Mouse (Mus musculus) heart, postnatal 36 days (tissue): ENCODE results near the gene Fryl. TPM values are rescaled to one million over a fixed set of nuclear protein-coding genes. Genes with fewer than 3 reads are reported as not detected.

Experiments
- DNase-seq, 2 experiments: peaks; one replicate each; pipeline ENCODE4 v3.0.0; 2021 to 2022
- intact Hi-C: fragments of 180-260 bp; cut with DNase I; formaldehyde crosslinking; loops from one replicate; pipeline ENCODE4 v1.15.1; 2025
- total RNA-seq, 2 experiments: library from RNA; stranded (reverse); gene quantifications; 2 replicates each; pipeline ENCODE4 v1.2.3; 2021

Fryl gene
- total RNA-seq, 2 experiments from 2014 or later = 37.6 to 45.2 TPM

GRCm38 (mm10) chr5:73171876-73172480 is 84.4 kb downstream of the Fryl start:
- no peak for DNase-seq
- intact Hi-C loops = loop anchor here (5.0 kb wide), 1 partner anchor 35 kb away; no protein-coding TSS in a partner anchor

GRCm38 (mm10) chr5:73171203-73171602 is 85.2 kb downstream of the Fryl start:
- intact Hi-C loops = loop anchor here (5.0 kb wide), 1 partner anchor 34 kb away; no protein-coding TSS in a partner anchor
- DNase-seq = no peak

DNA sequence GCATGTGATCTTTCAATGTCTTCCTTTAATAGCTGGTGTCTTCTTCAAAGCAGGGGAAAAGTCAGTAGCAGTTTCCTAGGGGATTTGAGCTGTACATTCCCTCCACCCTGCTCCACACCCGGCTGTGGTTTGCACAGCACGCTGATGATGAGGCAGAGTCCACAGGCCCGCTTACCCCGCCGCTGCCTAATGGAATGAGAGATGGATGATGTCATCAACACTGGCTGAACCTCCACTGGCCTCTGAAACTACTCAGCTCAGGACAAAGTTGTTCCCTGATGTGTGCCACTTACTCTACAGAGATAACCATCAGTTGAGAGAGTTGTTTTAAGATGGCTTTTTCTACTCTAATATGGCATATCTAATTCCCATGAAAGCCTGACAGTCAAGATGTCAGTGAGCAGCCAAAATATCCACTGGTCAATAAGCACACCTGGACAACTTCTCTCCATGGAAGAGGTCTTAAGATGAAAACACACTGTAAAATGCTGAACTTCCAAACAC is 87.6 kb downstream of the Fryl start:
- peak; percentile 16 to 19 for DNase-seq
- intact Hi-C loops = no loop called here

DNA sequence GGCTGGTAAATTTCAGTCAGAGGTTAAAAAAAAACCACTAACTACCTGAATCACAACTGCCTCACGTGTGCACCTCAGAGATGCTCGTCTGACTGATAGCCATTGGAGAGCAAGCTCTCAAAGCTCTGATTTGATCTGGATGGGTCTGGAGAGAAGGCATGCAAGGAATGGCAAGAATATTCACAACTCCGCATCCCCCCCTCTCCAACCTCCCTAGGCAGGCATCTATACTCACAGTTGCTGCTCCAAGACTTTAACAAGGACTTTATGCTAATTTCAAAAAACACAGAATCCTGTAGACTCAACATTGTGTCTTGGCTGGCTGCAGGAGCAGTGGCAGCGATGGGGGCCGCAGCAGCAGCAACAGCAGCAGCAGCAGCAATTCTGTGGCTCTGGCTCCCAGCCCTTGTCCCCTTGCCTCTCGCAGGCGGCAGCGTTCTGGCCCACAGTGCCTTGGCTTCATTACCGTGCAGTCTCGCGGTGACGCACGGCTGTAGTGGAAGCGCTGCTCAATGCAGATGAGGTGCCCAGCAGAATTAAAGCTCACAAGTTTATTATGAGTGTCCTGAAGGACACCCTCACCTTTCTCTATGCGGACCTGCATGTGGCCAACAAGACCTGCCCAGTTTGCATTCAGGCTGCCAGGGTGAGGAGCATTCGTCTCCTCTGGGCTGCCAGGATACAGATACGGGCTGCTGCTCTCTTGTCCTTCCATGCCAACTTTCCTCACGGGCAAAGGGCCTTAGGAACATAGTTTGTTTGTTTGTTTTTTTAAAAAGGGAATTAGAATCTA is 88.2 kb downstream of the Fryl start:
- intact Hi-C loops = no loop called here
- peak; percentile 17 to 29 for DNase-seq

DNA sequence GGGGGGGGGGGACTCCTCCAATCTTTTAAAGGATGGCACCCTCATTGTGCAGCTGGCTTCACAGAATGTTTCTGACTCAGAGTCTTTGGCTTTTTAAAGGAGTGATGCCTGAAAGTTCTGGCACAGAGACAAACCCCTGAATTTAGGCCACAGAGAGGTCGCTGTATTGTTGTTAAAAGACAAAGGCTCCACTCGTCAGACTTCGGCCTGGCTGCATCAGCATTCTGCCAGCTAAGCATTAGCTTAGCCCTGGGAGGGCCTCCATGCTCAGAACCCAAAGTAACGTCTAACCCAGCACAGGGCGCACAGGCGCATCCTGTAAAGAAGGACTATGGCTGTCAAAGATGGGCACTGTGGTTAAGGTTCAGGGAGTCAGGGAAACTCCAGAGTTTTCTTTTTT is 92.4 kb downstream of the Fryl start:
- intact Hi-C loops = no loop called here
- no peak for DNase-seq

DNA sequence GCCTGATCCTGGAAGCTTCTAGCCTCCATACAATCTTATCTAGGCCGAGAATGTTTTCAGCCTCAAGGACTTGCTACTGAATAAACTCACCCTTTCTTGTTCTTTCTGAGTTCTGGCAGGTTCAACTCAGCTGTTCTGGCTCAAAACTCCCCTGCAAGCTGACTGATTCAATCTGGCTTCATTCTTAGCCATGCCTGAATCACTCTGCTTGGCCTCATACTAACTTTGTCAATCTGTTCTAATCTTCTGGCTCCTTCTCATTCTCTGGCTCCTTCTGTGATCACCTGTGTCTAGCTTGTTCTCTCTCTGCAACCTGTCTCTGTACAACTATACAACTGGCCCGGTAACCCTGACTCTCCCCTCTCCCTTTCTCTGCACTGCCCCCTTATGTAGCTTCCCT is 93.9 kb downstream of the Fryl start:
- no peak for DNase-seq
- intact Hi-C loops = no loop called here

GRCm38 (mm10) chr5:73160440-73160839 is 96.0 kb downstream of the Fryl start:
- intact Hi-C loops = no loop called here
- DNase-seq = no peak

DNA sequence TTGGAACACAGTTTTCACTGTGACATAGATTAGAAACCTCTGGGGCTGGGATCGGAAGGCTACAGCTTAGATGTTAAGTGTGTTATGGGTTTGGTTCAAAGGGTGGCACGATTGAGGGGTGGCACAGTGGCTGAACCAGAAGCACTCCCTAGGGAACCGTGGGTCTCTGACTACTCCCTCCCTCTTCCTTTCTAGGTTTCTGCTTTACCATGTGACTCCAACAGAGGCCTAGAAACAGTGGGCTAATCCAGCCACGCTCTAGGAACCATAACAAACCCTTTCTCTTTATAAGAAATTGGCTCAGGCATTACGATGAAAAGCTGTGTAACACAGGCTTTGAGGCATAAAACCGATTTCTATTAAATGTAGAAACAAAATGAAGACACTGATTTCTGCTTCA is 98.9 kb downstream of the Fryl start:
- DNase-seq = no peak

GRCm38 (mm10) chr5:73157009-73157408 is 99.4 kb downstream of the Fryl start:
- intact Hi-C loops = no loop called here
- no peak for DNase-seq

More for the DNA sequence above, 98.9 kb downstream of the Fryl start:
- intact Hi-C loops = no loop called here

GRCm38 (mm10) chr5:73156226-73156926 is 100.0 kb downstream of the Fryl start:
- intact Hi-C loops = no loop called here
- no peak for DNase-seq

- DNase-seq = no peak
- intact Hi-C loops = no loop called here
Measured at GRCm38 (mm10) chr5:73153802-73154465, 102.5 kb downstream of the Fryl start.

DNA sequence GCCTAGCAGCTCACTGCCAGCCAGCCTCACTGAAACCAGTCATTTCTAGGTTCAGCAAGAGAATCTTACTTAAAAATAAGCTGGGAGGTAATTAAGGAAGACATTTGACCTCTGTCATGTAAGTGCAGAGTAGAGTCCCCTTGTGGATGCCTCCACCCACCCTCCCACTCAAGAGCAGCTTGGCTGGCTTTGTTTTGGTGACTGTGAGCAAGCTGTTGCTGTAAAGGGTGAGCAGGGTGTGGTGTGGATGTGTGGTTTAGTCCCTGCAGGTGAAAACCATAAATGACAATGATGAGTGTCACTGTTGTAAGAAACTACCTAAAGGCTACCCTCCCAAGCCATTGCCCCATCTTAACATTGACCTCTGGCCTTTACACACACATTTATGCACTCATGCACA is 104.2 kb downstream of the Fryl start:
- intact Hi-C loops = no loop called here

GRCm38 (mm10) chr5:73150877-73151445 is 105.5 kb downstream of the Fryl start:
- DNase-seq = peak in 1 of 2 experiments; percentile 20
- intact Hi-C loops = no loop called here

More for the DNA sequence above, 104.2 kb downstream of the Fryl start:
- no peak for DNase-seq

DNA sequence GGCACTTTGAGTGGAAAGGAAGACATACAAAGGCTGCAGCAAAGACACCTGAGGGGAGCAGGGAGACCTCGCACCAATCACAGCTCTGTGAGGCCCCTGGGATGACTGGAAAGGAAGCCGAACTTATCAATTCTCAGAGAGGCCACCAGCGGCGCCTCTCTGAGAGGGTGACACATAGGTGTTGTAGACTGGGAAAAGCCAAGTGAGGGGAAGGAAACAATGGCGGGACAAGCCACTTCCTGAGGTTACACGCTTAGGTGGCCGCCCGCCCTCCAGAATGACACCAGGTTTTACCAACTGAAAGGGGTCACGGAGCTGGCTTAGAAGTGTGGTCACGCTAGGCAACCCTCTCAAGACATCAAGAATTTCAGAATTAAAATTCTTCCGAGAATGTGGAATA is 111.4 kb downstream of the Fryl start:
- intact Hi-C loops = no loop called here
- no peak for DNase-seq

DNA sequence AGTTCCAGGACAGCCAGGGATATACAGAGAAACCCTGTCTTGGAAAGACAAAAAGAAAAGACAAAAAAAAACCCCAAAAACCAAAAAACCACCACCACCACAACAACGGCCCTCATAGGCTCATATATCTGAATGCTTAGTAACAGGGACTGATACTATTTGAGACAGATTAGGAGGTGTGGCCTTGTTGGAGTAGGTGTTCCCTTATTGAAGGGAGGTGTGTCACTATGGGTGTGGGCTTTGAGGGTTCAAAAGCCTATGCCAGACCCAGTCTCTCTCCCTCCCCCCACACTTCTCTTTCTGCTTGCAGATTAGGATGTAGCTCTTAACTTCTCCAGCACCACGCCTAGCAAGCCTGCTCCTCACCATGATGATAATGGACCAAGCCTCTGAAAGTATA is 114.7 kb downstream of the Fryl start:
- intact Hi-C loops = no loop called here
- DNase-seq = no peak

DNA sequence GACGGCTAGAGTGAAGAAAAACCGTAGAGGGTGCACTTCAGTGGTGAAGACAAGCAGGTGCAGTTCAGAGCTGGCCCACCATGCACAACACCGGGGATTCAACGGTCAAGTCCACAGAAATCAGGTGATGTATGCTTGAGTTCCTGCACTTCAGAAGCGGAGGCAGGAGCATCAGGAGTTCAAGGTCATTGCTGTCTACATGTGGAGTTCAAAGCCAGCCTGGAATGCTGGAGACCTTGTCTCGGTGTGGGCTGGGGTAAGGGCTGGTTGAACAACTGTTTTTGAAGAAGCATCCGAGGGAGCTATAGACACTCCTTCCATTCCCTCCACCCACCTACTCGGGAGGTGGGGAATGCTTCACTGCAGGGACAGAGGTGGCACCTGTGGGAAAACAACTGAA is 115.3 kb downstream of the Fryl start:
- intact Hi-C loops = no loop called here
- DNase-seq = no peak

- intact Hi-C loops = loop anchor here (5.0 kb wide), 1 partner anchor 35 kb away; no protein-coding TSS in a partner anchor
Measured at GRCm38 (mm10) chr5:73137561-73137960, 118.9 kb downstream of the Fryl start.

DNA sequence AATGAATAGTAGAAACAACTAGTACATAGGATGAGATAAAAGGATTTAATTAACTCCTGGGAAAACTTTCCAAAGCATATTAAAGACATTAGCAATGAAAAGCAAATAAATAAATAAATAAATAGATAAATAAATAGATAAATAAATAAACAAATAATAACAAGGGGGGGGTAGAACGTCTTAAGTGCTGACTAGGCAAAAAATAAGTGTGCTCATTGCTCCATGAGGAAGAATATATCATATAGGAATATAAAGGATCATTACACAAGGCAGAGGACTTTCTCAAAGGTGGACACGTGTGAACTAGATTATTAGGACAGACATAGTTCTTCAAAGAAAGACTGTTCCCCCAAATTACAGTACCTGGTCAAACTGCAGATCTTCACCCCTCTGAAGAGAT is 120.5 kb downstream of the Fryl start:
- intact Hi-C loops = loop anchor here (2.0 to 5.0 kb wide), 2 partner anchors 36 to 119 kb away; no protein-coding TSS in a partner anchor
- no peak for DNase-seq

More at GRCm38 (mm10) chr5:73137561-73137960, 118.9 kb downstream of the Fryl start:
- no peak for DNase-seq

DNA sequence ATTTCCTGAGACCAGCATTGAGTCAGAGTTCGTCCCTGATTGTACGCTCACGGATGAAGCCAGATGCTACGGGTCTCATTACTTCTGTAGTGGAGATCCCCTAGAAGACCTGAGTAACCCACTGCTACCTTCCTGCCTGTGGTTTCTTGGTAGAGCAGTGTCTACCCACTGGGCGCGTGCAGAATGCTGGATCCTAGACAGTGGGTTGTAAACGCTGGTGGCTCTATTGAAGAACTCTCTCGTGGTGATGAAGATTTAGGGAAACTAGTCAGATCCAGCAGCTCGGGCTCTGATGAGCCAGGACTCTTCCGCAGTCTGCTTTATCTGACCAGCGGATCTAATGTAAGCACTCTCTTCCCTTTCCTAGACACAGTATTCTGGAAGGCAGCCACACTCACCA is 121.3 kb downstream of the Fryl start:
- intact Hi-C loops = loop anchor here (2.0 to 5.0 kb wide), 2 partner anchors 37 to 120 kb away; no protein-coding TSS in a partner anchor
- no peak for DNase-seq

DNA sequence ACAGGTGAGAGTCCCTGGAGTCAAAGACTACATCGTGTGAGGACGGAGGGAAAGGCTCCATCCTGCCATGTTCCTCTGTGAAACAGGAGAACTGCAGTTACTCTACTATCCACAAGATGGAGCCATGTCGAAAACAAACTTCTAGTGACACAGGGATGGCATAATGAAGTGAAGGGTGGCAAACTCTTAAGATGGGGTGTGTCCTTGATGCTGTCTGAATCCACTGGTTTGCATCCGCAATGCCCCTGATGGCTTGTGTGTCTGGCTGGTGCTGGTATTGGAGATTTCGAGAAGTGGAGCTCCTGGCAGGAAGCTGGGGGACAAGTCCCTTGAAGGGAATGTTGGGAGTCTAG is 122.6 kb downstream of the Fryl start:
- intact Hi-C loops = loop anchor here (1.0 to 5.0 kb wide), 4 partner anchors 121 to 246 kb away; partner anchors contain the start of gene Ociad1
- peak; percentile 32 to 55 for DNase-seq
